Mouse (Mus musculus) bone marrow, adult 2 months (tissue): Measurements from ENCODE around the gene Bckdha. TPM values are rescaled to one million over a fixed set of nuclear protein-coding genes. Genes with fewer than 3 reads are reported as not detected.

ENCODE experiments used
- H3K27ac ChIP-seq: fragments of 200-500 bp; 2 replicates; pipeline ENCODE4 v1.5.1; 2012; ENCODE audit warnings: low read depth, mild to moderate bottlenecking, control low read depth, inconsistent platforms, low read length; ENCODE audit not compliant: control insufficient read depth, poor library complexity, insufficient read depth
- H3K4me1 ChIP-seq: fragments of 200-500 bp; 2 replicates; pipeline ENCODE4 v1.6.1; 2011; ENCODE audit warnings: low read length; ENCODE audit not compliant: control insufficient read depth, insufficient read depth
- H3K4me3 ChIP-seq: fragments of 200-500 bp; replicated peaks from 2 replicates; pipeline ENCODE3; 2011; ENCODE audit warnings: mild to moderate bottlenecking, low read depth, low read length, control low read depth; ENCODE audit not compliant: control insufficient read depth
- CTCF ChIP-seq: fragments of 200-500 bp; IDR thresholded peaks from 2 replicates; pipeline ENCODE4 v1.5.1; 2011; ENCODE audit warnings: low read length, control low read depth; ENCODE audit not compliant: control insufficient read depth, insufficient read depth
- POLR2A ChIP-seq: fragments of 200-500 bp; IDR thresholded peaks from 2 replicates; pipeline ENCODE4 v1.6.1; 2011; ENCODE audit warnings: low read depth, mild to moderate bottlenecking, control low read depth, low read length, borderline replicate concordance; ENCODE audit not compliant: control insufficient read depth
- WGBS: fragments of 180-500 bp; shearing (Covaris S2); methylation state at CpG from one replicate; pipeline ENCODE4 v1.1.7; 2018; 5-methylcytosine and 5-hydroxymethylcytosine counted together
- polyA plus RNA-seq: library from polyadenylated mRNA; stranded (reverse); fragments of >200 nt; gene quantifications from 2 replicates; pipeline ENCODE4 v1.2.4, GENCODE M21; 2011; ENCODE audit warnings: low replicate concordance; ENCODE audit not compliant: missing spikeins, insufficient read depth, insufficient read length

Gene Bckdha
- polyA plus RNA-seq, 1 experiment: 36.1 TPM

- Histone ChIP-seq H3K4me3 (peak overlapping the region; percentile 63), H3K4me1 (peaks cover 6% of the 10 kb centered on the region), H3K27ac (peak overlapping the region; percentile 40)
- WGBS: 9% methylated on average over 38 of the region's 38 CpGs
- peak; percentile 2; the same call in 1 of the 2 replicates for TF ChIP-seq CTCF
- peak; percentile 28; the same call in 1 of the 2 replicates for TF ChIP-seq POLR2A
These were observed 31.1 kb downstream of the Bckdha start for GRCm38 (mm10) chr7:25627431-25628322.

GRCm38 (mm10) chr7:25626509-25627430 lies 32.0 kb downstream of the Bckdha start, which contains the start of gene B3gnt8:
Gene B3gnt8, plus strand, starts transcription at chr7:25626654.
- 14% methylated on average over 29 of the region's 29 CpGs for WGBS
- Histone ChIP-seq H3K27ac (peak within 1 kb of the TSS; percentile 40), H3K4me1 (peaks cover 2% of the 10 kb centered on the region; the same call in 1 of the 2 replicates), H3K4me3 (peak within 1 kb of the TSS; percentile 63)
- TF ChIP-seq CTCF (no peak), POLR2A (0 out of 2 replicates have a peak, but pooled peaks have one; percentile 23)

GRCm38 (mm10) chr7:25625594-25626250 lies 33.1 kb downstream of the Bckdha start:
- H3K27ac ChIP-seq: no peak overlapping the region
- TF ChIP-seq CTCF (peak; percentile 71), POLR2A (no peak)
- no peak overlapping the region for H3K4me3 ChIP-seq
- H3K4me1 ChIP-seq: no peaks in the 10 kb centered on the region; the same call in 1 of the 2 replicates
- 72% methylated on average over 10 of the region's 10 CpGs for WGBS

GRCm38 (mm10) chr7:25624851-25625250 lies 33.9 kb downstream of the Bckdha start:
- TF ChIP-seq POLR2A (no peak), CTCF (no peak)
- peak overlapping the region; percentile 30; the same call in 1 of the 2 replicates for H3K27ac ChIP-seq
- 78% methylated on average over 5 of the region's 5 CpGs for WGBS

GRCm38 (mm10) chr7:25623857-25624370 lies 34.9 kb downstream of the Bckdha start:
- WGBS: 85% methylated on average over 11 of the region's 11 CpGs
- H3K27ac ChIP-seq: no peak overlapping the region
- H3K4me3 ChIP-seq: no peak overlapping the region
- H3K4me1 ChIP-seq: no peaks in the 10 kb centered on the region; the same call in 1 of the 2 replicates
- TF ChIP-seq POLR2A (no peak), CTCF (no peak)

More at GRCm38 (mm10) chr7:25624851-25625250, 33.9 kb downstream of the Bckdha start:
- H3K4me1 ChIP-seq: no peaks in the 10 kb centered on the region; the same call in 1 of the 2 replicates
- H3K4me3 ChIP-seq: no peak overlapping the region

GRCm38 (mm10) chr7:25620751-25621150 lies 38.0 kb downstream of the Bckdha start:
- Histone ChIP-seq H3K4me1 (no peaks in the 10 kb centered on the region), H3K27ac (no peak overlapping the region), H3K4me3 (no peak overlapping the region)
- WGBS: 89% methylated on average over 11 of the region's 11 CpGs
- TF ChIP-seq POLR2A (0 out of 2 replicates have a peak, but pooled peaks have one; percentile 13), CTCF (no peak)

- no peak overlapping the region for H3K4me3 ChIP-seq
- no peak for TF ChIP-seq CTCF
- TF ChIP-seq POLR2A: no peak
- no peak overlapping the region for H3K27ac ChIP-seq
- no peaks in the 10 kb centered on the region for H3K4me1 ChIP-seq
- WGBS: 84% methylated on average over 5 of the region's 5 CpGs
These were observed 38.7 kb downstream of the Bckdha start for GRCm38 (mm10) chr7:25620101-25620500.

- no peak for TF ChIP-seq POLR2A
- TF ChIP-seq CTCF: no peak
- Histone ChIP-seq H3K4me3 (peak overlapping the region; percentile 61), H3K27ac (peak overlapping the region; percentile 23; the same call in 1 of the 2 replicates), H3K4me1 (no peaks in the 10 kb centered on the region)
- 18% methylated on average over 5 of the region's 5 CpGs for WGBS
These were observed 39.1 kb downstream of the Bckdha start for GRCm38 (mm10) chr7:25619722-25619991.
